Mouse (Mus musculus) adrenal gland, adult (tissue): ENCODE results near the gene Cib1.

Source experiments
- DNase-seq, 2 experiments: peaks; one replicate each; pipeline ENCODE4 v3.0.0; 2022 to 2023; ENCODE audit warnings: low spot score in 1 of 2; ENCODE audit not compliant: inconsistent age in 2 of 2

Gene Cib1

GRCm38 (mm10) chr7:80202961-80203360 lies 29.7 kb downstream of the Cib1 start:
- DNase-seq: peak in 1 of 2 experiments; percentile 62

GRCm38 (mm10) chr7:80201888-80202540 lies 30.6 kb downstream of the Cib1 start:
- DNase-seq: peak; percentile 50 to 84

GRCm38 (mm10) chr7:80200963-80201539 lies 31.6 kb downstream of the Cib1 start:
- DNase-seq: peak; percentile 60 to 86

GRCm38 (mm10) chr7:80200588-80200945 lies 32.0 kb downstream of the Cib1 start:
- DNase-seq: peak; percentile 10 to 58

- peak; percentile 13 to 56 for DNase-seq
These were observed 32.6 kb downstream of the Cib1 start for GRCm38 (mm10) chr7:80199851-80200587.

GRCm38 (mm10) chr7:80199286-80199685 lies 33.3 kb downstream of the Cib1 start:
- DNase-seq: peak in 1 of 2 experiments; percentile 8

GRCm38 (mm10) chr7:80198863-80199262 lies 33.8 kb downstream of the Cib1 start:
- DNase-seq: no peak

- DNase-seq: peak; percentile 91 to 95
These were observed 34.5 kb downstream of the Cib1 start for GRCm38 (mm10) chr7:80197941-80198778.

- peak in 1 of 2 experiments; percentile 64 for DNase-seq
These were observed 35.2 kb downstream of the Cib1 start for GRCm38 (mm10) chr7:80197371-80197770.

GRCm38 (mm10) chr7:80195576-80196263 lies 36.9 kb downstream of the Cib1 start:
- DNase-seq: peak; percentile 57 to 79

GRCm38 (mm10) chr7:80195146-80195545 lies 37.5 kb downstream of the Cib1 start:
- DNase-seq: no peak

- DNase-seq: peak; percentile 13 to 48
These were observed 38.5 kb downstream of the Cib1 start for GRCm38 (mm10) chr7:80193941-80194739.

GRCm38 (mm10) chr7:80192226-80193061 lies 40.2 kb downstream of the Cib1 start:
- DNase-seq: peak; percentile 89 to 97

GRCm38 (mm10) chr7:80191455-80191854 lies 41.2 kb downstream of the Cib1 start:
- DNase-seq: peak; percentile 58 to 77

- DNase-seq: peak; percentile 65 to 90
These were observed 43.3 kb downstream of the Cib1 start for GRCm38 (mm10) chr7:80189147-80189933.

GRCm38 (mm10) chr7:80188579-80189125 lies 44.0 kb downstream of the Cib1 start:
- DNase-seq: no peak

GRCm38 (mm10) chr7:80187501-80187900 lies 45.1 kb downstream of the Cib1 start:
- DNase-seq: no peak
